Mouse (Mus musculus) frontal cortex, adult 2 months (tissue): Measurements from ENCODE around the gene Kirrel. TPM values are rescaled to one million over a fixed set of nuclear protein-coding genes. Genes with fewer than 3 reads are reported as not detected.

ENCODE experiments used
- DNase-seq, 2 experiments: peaks; one replicate each; pipeline ENCODE4 v3.0.0; 2022; ENCODE audit warnings: low spot score in 1 of 2; ENCODE audit errors: extremely low spot score in 1 of 2
- polyA plus RNA-seq: library from polyadenylated mRNA; depleted of rRNA; stranded (reverse); fragments of >200 nt; gene quantifications from 2 replicates; pipeline ENCODE4 v1.2.3, GENCODE M21; 2012; rRNA removed

Gene Kirrel
- polyA plus RNA-seq: 5.4 and 5.5 TPM in 2 replicates

- peak in 1 of 2 experiments; percentile 57 for DNase-seq
Observed at GRCm38 (mm10) chr3:87174096-87174768, at the start of gene Kirrel. Kirrel (minus strand) TSS chr3:87174747.

- DNase-seq: no peak
Observed at GRCm38 (mm10) chr3:87223636-87224035, 49.1 kb upstream of the Kirrel start.

GRCm38 (mm10) chr3:87222346-87222745, 47.8 kb upstream of the Kirrel start:
- DNase-seq: peak in 1 of 2 experiments; percentile 9

GRCm38 (mm10) chr3:87215176-87215575, 40.6 kb upstream of the Kirrel start:
- no peak for DNase-seq

- peak in 1 of 2 experiments; percentile 22 for DNase-seq
Observed at GRCm38 (mm10) chr3:87214221-87214864, 39.8 kb upstream of the Kirrel start.

- DNase-seq: no peak
Observed at GRCm38 (mm10) chr3:87206336-87207075, 32.0 kb upstream of the Kirrel start.

GRCm38 (mm10) chr3:87196637-87197036, 22.1 kb upstream of the Kirrel start:
- DNase-seq: no peak

GRCm38 (mm10) chr3:87195041-87195440, 20.5 kb upstream of the Kirrel start:
- DNase-seq: no peak

GRCm38 (mm10) chr3:87194591-87194990, 20.0 kb upstream of the Kirrel start:
- DNase-seq: no peak

- DNase-seq: no peak
Observed at GRCm38 (mm10) chr3:87193756-87194155, 19.2 kb upstream of the Kirrel start.

- no peak for DNase-seq
Observed at GRCm38 (mm10) chr3:87193352-87193751, 18.8 kb upstream of the Kirrel start.

- no peak for DNase-seq
Observed at GRCm38 (mm10) chr3:87176687-87177086, 2.1 kb upstream of the Kirrel start.

- peak in 1 of 2 experiments; percentile 57 for DNase-seq
Observed at GRCm38 (mm10) chr3:87175438-87175815, 880 bp upstream of the Kirrel start.

GRCm38 (mm10) chr3:87174769-87175437, 356 bp upstream of the Kirrel start:
- no peak for DNase-seq

GRCm38 (mm10) chr3:87173486-87174085, 961 bp downstream of the Kirrel start:
- DNase-seq: no peak

- no peak for DNase-seq
Observed at GRCm38 (mm10) chr3:87173103-87173444, 1.5 kb downstream of the Kirrel start.

GRCm38 (mm10) chr3:87172351-87173102, 2.0 kb downstream of the Kirrel start:
- no peak for DNase-seq

GRCm38 (mm10) chr3:87171201-87172100, 3.1 kb downstream of the Kirrel start:
- DNase-seq: no peak
